Mouse (Mus musculus) macrophage (primary cell): ENCODE measurements at regions not wholly inside any gene's neighbourhood (a gene's known extent, or its start where the extent isn't known, plus 50 kb on each side); places are given as distances from the start of the nearest gene placed in this dataset.

Experiments
- H3K27ac ChIP-seq: fragments of 350-480 bp; formaldehyde crosslinking; 2 replicates; pipeline ENCODE4 v1.9.0; 2021
- H3K36me3 ChIP-seq: fragments of 350-480 bp; formaldehyde crosslinking; 2 replicates; pipeline ENCODE4 v1.9.0; 2021; ENCODE audit errors: inconsistent target
- H3K4me3 ChIP-seq: fragments of 350-480 bp; formaldehyde crosslinking; 2 replicates; pipeline ENCODE4 v1.9.0; 2021; ENCODE audit errors: inconsistent target
- H3K79me2 ChIP-seq: fragments of 350-480 bp; formaldehyde crosslinking; 2 replicates; pipeline ENCODE4 v1.9.0; 2021; ENCODE audit errors: inconsistent target
- WGBS: methylation state at CpG from one replicate; pipeline ENCODE4 v1.1.7; 2026; ENCODE audit warnings: inconsistent platforms; ENCODE audit not compliant: missing documents; 5-methylcytosine and 5-hydroxymethylcytosine counted together

DNA sequence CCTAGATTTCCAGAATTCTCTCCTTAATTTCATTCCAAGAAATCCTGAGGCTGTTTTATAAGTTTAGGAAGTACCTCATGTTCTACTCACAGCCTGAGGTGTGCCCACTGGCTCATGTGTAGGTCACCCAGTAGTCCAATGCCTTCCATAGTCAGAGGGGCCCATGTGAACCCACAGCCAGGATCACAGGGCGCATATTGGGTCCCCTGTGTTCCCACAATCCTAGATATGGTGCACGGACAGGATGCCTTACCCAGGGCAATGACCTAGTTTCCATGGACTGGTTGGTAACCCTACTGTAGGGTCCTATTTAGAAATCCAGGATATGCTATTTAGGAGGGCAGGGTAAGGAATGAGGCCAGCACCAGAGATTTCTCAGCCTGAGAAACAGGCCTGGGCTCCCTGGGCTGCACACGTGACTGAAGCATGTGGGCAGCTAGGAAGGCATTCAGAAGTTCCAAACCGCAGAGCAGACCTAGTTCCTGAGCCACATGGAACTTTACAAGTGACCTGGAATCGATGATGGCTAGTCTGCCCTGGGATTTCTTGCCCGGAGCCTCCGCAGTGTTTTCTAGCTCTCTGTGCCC lies 90.5 kb downstream of the Rpl14 start:
- H3K79me2 ChIP-seq, result no peaks in the 10 kb centered on the region
- H3K36me3 ChIP-seq, result no peaks in the 10 kb centered on the region
- H3K4me3 ChIP-seq, result no peak overlapping the region
- WGBS, result 95% methylated on average over 7 of the region's 7 CpGs
- no peak overlapping the region for H3K27ac ChIP-seq

DNA sequence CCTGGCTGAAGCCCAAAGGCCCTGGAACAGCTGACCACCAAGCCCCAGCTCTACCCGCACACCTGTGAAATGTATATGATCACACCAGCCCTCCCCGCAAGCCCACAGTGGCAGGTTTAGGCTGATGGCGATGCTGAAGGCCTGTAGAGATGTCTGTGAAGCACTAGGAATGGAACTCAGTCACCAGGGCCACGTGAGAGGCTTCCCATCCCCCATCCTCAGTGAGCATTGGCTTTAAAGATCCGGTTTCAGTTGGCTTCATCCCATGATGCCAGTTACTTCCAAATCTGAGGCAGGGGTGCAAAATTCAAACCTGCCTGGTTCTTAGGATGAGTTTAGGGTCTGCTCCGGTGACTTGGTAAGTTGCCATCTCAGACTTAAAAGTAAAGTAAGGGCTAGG lies 91.9 kb downstream of the Rpl14 start:
- no peaks in the 10 kb centered on the region for H3K79me2 ChIP-seq
- 65% methylated on average over 6 of the region's 6 CpGs for WGBS
- H3K27ac ChIP-seq, result no peak overlapping the region
- no peaks in the 10 kb centered on the region for H3K36me3 ChIP-seq
- H3K4me3 ChIP-seq, result no peak overlapping the region

DNA sequence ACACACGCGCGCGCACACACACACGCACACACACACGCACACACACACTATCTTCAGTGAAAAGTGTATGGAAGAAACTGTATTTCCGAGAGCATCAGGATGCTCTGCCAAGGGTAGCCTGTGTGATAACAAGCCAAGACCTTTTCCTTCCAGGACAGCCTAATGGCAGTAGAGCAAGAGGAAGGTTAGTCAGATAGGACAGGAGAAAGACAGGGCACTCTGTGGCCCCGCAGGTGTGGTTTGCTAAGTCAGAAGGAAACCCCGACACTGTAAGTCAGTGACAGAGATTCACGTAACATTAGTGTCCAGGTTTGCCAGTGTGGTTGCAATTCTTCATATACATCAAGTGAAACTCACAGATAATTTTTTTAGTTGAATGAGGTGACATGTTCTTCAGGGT lies 92.8 kb downstream of the Rpl14 start:
- no peak overlapping the region for H3K4me3 ChIP-seq
- H3K27ac ChIP-seq, result no peak overlapping the region
- H3K79me2 ChIP-seq, result no peaks in the 10 kb centered on the region
- WGBS, result 90% methylated on average over 10 of the region's 10 CpGs
- H3K36me3 ChIP-seq, result no peaks in the 10 kb centered on the region

DNA sequence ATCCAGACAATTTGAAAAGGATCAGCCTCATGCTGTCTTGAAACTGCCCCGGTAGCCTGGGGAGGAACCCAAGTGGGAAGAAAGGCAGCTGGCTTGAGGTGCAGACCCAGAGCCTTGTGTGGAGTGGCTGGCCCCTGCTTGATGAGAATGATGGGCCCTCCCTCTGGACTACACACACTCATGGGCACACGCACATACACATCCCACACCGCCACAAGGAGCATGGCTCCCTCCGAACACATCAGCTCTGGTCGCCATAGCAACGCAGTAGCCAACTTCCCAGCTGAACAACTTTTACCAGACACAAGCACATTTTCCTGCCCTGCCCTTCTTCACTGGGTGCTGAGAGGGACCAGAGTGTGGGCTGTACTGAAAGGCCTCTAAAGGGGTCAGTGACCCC lies 101.2 kb downstream of the Rpl14 start:
- Histone ChIP-seq H3K79me2 (no peaks in the 10 kb centered on the region), H3K36me3 (no peaks in the 10 kb centered on the region), H3K27ac (no peak overlapping the region), H3K4me3 (no peak overlapping the region)
- 88% methylated on average over 6 of the region's 6 CpGs for WGBS

DNA sequence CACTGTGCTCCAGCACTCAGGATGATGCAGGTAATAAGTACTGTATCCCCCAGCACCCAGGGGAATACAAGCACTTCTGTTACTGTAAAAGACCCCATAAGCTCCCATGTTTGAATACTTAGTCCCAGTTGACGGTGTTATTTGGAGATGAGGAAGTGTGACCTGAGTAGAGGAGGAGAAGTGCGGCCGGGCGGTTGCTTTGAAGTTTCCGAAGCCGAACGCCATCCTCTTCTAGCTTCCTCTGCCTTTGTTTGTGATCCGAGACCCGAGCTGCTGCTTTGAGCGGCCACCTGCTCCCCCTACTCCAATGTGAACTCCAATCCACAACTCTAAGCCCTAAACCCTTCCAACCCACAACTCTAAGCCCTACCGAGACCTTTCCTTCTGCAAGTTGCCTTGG lies 103.6 kb downstream of the Rpl14 start:
- Histone ChIP-seq H3K79me2 (no peaks in the 10 kb centered on the region), H3K27ac (no peak overlapping the region), H3K4me3 (no peak overlapping the region), H3K36me3 (no peaks in the 10 kb centered on the region)
- 10% methylated on average over 11 of the region's 11 CpGs for WGBS

DNA sequence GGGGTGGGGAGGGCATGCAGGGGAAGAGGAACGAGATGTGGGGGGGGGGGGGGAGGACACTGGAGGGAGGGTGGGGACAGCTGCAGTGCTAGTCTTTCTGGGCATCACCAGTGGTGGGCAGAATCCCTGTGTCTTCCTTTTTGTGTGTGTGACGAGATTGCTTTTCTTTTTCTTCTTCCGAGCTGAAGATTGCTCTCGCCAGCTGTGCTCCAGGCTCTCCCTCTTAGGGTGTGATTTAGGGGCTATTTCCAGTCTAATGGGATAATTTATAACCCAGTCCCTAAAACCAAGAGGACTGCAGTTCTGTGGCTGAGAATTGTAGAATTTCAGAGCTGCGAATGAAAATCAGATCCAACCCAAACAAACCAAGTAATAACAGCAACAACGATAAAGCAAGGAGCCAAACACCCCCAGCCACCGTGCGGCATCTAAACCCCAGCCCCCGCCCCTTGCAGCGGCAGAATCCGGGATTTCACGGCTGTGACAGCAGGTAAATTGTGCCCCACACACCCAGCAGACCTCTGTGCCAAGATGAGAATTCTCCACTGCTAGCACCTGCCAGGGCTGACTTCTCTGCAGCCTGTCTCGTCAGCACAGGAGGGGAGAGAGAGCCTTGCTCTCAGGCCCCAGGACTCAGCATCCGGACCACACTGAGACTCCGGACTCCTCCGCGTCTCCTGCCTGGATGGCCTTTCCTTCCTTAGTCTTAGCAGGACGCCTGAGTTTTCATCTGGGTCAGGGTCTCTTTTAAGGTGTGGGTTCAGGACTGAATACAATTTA lies 104.3 kb downstream of the Rpl14 start:
- Histone ChIP-seq H3K4me3 (no peak overlapping the region), H3K36me3 (no peaks in the 10 kb centered on the region), H3K27ac (no peak overlapping the region), H3K79me2 (no peaks in the 10 kb centered on the region)
- WGBS, result 5% methylated on average over 18 of the region's 18 CpGs

DNA sequence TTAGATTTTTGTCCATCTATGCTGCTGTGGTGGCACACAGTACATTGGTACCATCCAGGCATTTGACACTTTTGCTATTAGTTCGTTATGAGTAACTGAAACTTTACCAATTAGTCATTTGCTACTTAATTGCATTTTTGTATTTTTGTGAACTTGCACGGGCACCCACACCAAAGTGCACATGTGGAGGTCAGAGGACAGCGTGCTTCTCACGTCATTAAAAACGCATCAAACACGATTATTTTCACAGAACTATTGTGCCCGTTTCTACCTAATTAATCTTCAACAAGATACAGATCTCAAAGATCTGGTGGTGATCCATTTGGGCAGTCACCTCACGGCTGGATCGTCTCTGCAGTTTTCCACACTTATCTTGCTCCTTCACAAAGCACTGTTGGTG lies 105.1 kb downstream of the Rpl14 start:
- H3K27ac ChIP-seq, result no peak overlapping the region
- no peak overlapping the region for H3K4me3 ChIP-seq
- no peaks in the 10 kb centered on the region for H3K79me2 ChIP-seq
- H3K36me3 ChIP-seq, result no peaks in the 10 kb centered on the region
- 61% methylated on average over 9 of the region's 9 CpGs for WGBS

DNA sequence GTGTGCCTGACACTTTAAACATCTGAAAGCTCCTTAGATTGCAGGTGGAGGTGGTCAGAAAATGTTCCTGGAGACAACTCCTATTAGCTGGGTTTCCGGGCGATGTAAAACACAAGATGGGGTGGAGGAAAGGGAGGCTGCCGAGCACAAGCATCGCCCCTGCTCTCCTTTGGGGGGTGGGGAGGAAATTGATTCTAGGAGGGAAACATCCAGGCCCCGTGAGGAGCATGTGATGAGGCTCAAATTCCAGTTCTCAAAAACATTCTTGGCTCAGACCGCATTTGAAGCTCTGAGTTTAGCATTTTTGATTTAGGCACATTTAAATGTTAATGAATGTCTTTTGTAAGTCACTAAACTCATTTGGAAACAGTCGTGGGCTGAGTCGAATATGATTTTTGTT lies 105.5 kb downstream of the Rpl14 start:
- Histone ChIP-seq H3K4me3 (no peak overlapping the region), H3K79me2 (no peaks in the 10 kb centered on the region), H3K27ac (no peak overlapping the region), H3K36me3 (no peaks in the 10 kb centered on the region)
- 88% methylated on average over 8 of the region's 8 CpGs for WGBS

DNA sequence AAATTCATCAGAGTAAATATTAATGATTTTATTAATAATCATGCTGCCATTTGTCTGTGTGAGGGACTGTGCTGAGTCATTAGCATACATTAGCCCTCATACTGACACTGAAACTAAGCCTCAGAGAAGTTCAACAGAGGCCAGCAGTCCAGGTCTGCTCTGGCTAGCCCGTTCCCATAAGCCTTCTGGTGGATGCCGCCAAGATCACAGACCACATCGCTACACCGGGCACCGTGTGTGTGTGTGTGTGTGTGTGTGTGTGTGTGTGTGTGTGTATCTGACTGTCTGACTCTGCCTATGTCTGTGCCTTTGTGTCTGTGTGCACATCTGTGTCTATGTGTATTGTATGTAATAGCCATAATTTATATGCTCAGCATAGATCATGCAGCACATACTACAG lies 106.0 kb downstream of the Rpl14 start:
- no peak overlapping the region for H3K4me3 ChIP-seq
- no peak overlapping the region for H3K27ac ChIP-seq
- no peaks in the 10 kb centered on the region for H3K79me2 ChIP-seq
- WGBS, result 93% methylated on average over 5 of the region's 5 CpGs
- no peaks in the 10 kb centered on the region for H3K36me3 ChIP-seq

DNA sequence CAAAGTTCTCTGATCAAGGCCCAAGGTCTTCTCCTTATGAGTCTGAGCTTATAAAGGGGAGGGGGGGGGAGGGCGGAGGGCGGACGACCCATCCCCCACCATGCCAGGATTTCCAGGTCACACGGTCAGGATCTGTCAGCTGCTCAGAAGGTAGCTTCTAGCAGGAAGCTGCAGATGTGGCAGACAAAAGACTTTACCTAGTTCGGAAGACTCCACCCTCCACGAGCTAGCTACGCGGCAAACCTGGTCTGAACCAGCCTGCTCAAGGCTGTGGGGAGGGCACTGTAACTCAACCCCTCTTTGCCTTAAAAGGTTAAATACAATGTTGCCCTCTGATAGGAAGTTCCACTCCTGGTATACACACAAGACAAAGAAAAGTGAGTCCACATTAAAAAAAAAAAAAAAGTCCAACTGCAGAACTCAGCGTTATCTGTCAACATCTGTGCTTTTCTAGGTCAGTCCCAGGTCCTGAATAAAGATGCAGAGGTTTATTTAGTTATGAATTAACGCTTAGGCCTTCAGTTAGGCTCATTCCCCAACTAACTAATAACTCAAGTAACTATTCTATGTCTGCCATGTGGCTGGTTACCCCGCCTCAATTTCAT lies 108.7 kb downstream of the Rpl14 start:
- H3K36me3 ChIP-seq, result no peaks in the 10 kb centered on the region
- WGBS, result 56% methylated on average over 11 of the region's 11 CpGs
- H3K79me2 ChIP-seq, result no peaks in the 10 kb centered on the region
- H3K4me3 ChIP-seq, result no peak overlapping the region
- no peak overlapping the region for H3K27ac ChIP-seq

DNA sequence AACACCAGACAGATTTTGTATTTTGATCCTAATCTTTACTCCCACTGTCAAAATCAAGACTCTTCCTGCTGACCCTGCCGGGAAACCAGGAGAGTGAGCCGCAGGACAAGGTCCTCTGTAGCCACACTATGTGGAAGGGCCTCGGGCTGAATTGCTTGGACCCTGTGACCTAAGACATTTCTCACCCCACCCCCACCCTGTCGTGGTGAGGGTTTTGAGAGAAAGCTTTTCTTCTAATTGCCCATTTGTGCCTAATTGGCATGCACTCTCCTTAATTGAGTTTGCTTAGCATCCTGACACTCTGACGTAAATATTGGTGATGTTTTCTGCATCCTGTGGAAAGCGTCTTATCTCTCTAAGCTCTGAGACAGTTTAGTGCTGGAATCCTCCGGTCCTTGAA lies 110.2 kb downstream of the Rpl14 start:
- no peak overlapping the region for H3K4me3 ChIP-seq
- H3K36me3 ChIP-seq, result no peaks in the 10 kb centered on the region
- H3K79me2 ChIP-seq, result no peaks in the 10 kb centered on the region
- 89% methylated on average over 7 of the region's 7 CpGs for WGBS
- no peak overlapping the region for H3K27ac ChIP-seq

DNA sequence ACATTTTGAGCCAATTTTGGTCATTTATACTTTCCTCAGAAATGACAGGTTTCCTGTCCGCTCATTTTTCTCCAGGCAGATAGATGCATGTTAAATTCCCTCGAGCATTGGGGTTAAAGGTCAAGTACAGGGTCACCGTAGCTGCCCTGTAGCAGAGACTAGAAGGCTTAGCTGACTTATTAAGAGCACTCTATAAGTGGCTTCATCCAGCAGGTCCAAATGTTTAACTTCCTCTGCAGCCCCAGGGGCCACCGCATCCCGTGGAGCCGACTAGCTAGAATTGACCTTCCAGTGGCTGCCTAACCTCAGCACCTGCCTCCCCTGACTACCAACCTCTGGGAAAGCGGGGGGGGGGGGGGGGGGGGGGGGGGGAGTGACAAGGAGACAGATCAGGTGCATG lies 114.7 kb downstream of the Rpl14 start:
- Histone ChIP-seq H3K36me3 (no peaks in the 10 kb centered on the region), H3K27ac (no peak overlapping the region)
- WGBS, result 59% methylated on average over 6 of the region's 7 CpGs

DNA sequence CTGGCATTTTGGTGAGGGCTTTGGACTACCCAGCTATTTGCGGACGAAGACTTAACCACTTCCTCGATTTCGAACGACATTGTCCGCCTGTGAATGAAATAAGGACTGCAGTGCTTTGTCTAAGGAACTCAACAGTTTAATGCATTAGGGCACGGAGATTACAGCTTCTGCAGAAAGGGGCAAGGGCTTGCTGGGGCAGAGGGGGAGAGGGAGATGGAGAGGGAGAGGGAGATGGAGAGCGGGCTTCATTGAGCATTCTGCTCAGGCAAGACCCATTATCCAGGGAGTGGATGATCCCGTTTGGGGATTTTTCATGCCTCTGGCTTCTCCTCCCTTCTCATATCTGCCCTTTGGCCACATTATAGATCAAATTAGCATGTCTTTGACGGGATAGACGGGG lies 117.8 kb downstream of the Rpl14 start:
- no peaks in the 10 kb centered on the region for H3K79me2 ChIP-seq
- no peaks in the 10 kb centered on the region for H3K36me3 ChIP-seq
- WGBS, result 41% methylated on average over 11 of the region's 11 CpGs
- H3K27ac ChIP-seq, result no peak overlapping the region
- no peak overlapping the region for H3K4me3 ChIP-seq

More for the DNA sequence above, 114.7 kb downstream of the Rpl14 start:
- no peaks in the 10 kb centered on the region for H3K79me2 ChIP-seq
- no peak overlapping the region for H3K4me3 ChIP-seq

DNA sequence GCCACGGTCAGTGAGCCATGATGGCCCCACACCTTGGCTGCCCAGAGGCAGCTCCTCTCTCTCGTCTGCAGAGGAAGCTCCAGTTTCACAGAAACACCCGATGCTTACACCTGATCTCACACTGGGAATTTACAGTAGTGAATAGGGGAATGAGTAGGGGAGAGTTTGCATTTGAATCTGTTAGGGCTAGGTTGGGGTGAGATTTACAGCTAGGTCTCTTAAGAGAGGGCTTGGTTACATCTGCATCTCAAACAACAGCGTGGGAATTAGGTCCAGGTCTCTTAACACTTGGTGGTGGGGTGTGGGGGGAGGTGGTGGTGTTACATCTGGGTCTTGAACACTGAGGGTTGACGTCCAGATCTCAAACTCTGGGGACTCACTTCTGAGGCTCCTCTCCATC lies 119.3 kb downstream of the Rpl14 start:
- Histone ChIP-seq H3K36me3 (no peaks in the 10 kb centered on the region), H3K27ac (no peak overlapping the region), H3K79me2 (no peaks in the 10 kb centered on the region), H3K4me3 (no peak overlapping the region)
- 75% methylated on average over 5 of the region's 5 CpGs for WGBS
